Mouse (Mus musculus): ENCODE measurements around the gene Akap13. TPM values are rescaled to one million over a fixed set of nuclear protein-coding genes. Genes with fewer than 3 reads are reported as not detected.
A peak's percentile ranks its signal among the peaks of the same experiment; 100 is the strongest.

Akap13 gene
- polyA plus RNA-seq, 1 experiment from 2014 or later = 25.7 TPM

- Histone ChIP-seq H3K27me3 (ENCODE audit: insufficient read depth, low read length) (no peaks in the 10 kb centered on the region), H3K27ac (ENCODE audit: low read depth) (0 out of 2 replicates have a peak overlapping the region, but pooled peaks have one; percentile 59), H3K9ac (replicated peaks) (no peak overlapping the region), H3K4me3 (ENCODE audit: low read depth, low read length) (no peak overlapping the region), H3K36me3 (replicated peaks; ENCODE audit: insufficient read depth, low read length) (peaks cover 23% of the 10 kb centered on the region), H3K4me2 (ENCODE audit: low read depth, low read length) (no peak overlapping the region), H3K4me1 (ENCODE audit: insufficient read depth) (peaks cover 11% of the 10 kb centered on the region), H3K9me3 (ENCODE audit: low read length) (no peaks in the 10 kb centered on the region)
- no peak for DNase-seq
- ATAC-seq = no peak
- 56% methylated on average over 1 of the region's 1 CpGs for WGBS (ENCODE audit: insufficient replicate concordance)
- TF ChIP-seq CTCF (IDR thresholded peaks at IDR 0.05; ENCODE audit: low read depth) (no peak), EP300 (IDR thresholded peaks at IDR 0.05; ENCODE audit: low read depth) (no peak)
Measured at GRCm38 (mm10) chr7:75668396-75668795, 213.1 kb downstream of the Akap13 start.

- no peaks in the 10 kb centered on the region for H3K9me3 ChIP-seq (ENCODE audit: low read length)
- peak overlapping the region; percentile 59 for H3K27ac ChIP-seq (ENCODE audit: low read depth)
- no peaks in the 10 kb centered on the region for H3K27me3 ChIP-seq (ENCODE audit: insufficient read depth, low read length)
- TF ChIP-seq EP300 (IDR thresholded peaks at IDR 0.05; ENCODE audit: low read depth) (no peak), CTCF (IDR thresholded peaks at IDR 0.05; ENCODE audit: low read depth) (no peak)
- no peak for DNase-seq
- 30% methylated on average over 6 of the region's 6 CpGs for WGBS (ENCODE audit: insufficient replicate concordance)
- H3K4me3 ChIP-seq (ENCODE audit: low read depth, low read length) = no peak overlapping the region
- peaks cover 11% of the 10 kb centered on the region for H3K4me1 ChIP-seq (ENCODE audit: insufficient read depth)
- no peak for ATAC-seq
- H3K36me3 ChIP-seq (replicated peaks; ENCODE audit: insufficient read depth, low read length) = peaks cover 20% of the 10 kb centered on the region
- H3K9ac ChIP-seq (replicated peaks) = no peak overlapping the region
- peak overlapping the region; percentile 42 for H3K4me2 ChIP-seq (ENCODE audit: low read depth, low read length)
Measured at GRCm38 (mm10) chr7:75669416-75669815, 214.1 kb downstream of the Akap13 start.

GRCm38 (mm10) chr7:75679631-75680030 is 224.3 kb downstream of the Akap13 start:
- ATAC-seq = no peak
- peaks cover 42% of the 10 kb centered on the region for H3K36me3 ChIP-seq (replicated peaks; ENCODE audit: insufficient read depth, low read length)
- H3K27ac ChIP-seq (ENCODE audit: low read depth) = no peak overlapping the region
- H3K4me1 ChIP-seq (ENCODE audit: insufficient read depth) = no peaks in the 10 kb centered on the region
- 84% methylated on average over 9 of the region's 9 CpGs for WGBS (ENCODE audit: insufficient replicate concordance)
- H3K4me3 ChIP-seq (ENCODE audit: low read depth, low read length) = no peak overlapping the region
- no peak overlapping the region for H3K9ac ChIP-seq (replicated peaks)
- TF ChIP-seq CTCF (IDR thresholded peaks at IDR 0.05; ENCODE audit: low read depth) (no peak), EP300 (IDR thresholded peaks at IDR 0.05; ENCODE audit: low read depth) (no peak)
- no peaks in the 10 kb centered on the region for H3K27me3 ChIP-seq (ENCODE audit: insufficient read depth, low read length)
- no peak overlapping the region for H3K4me2 ChIP-seq (ENCODE audit: low read depth, low read length)
- no peaks in the 10 kb centered on the region for H3K9me3 ChIP-seq (ENCODE audit: low read length)
- DNase-seq = no peak

GRCm38 (mm10) chr7:75682901-75683300 is 227.6 kb downstream of the Akap13 start:
- H3K9ac ChIP-seq (replicated peaks) = no peak overlapping the region
- no peak overlapping the region for H3K27ac ChIP-seq (ENCODE audit: low read depth)
- WGBS (ENCODE audit: insufficient replicate concordance) = 84% methylated on average over 1 of the region's 1 CpGs
- no peak overlapping the region for H3K4me2 ChIP-seq (ENCODE audit: low read depth, low read length)
- peaks cover 39% of the 10 kb centered on the region for H3K36me3 ChIP-seq (replicated peaks; ENCODE audit: insufficient read depth, low read length)
- ATAC-seq (no peak), DNase-seq (no peak)
- no peak overlapping the region for H3K4me3 ChIP-seq (ENCODE audit: low read depth, low read length)
- H3K9me3 ChIP-seq (ENCODE audit: low read length) = no peaks in the 10 kb centered on the region
- H3K27me3 ChIP-seq (ENCODE audit: insufficient read depth, low read length) = no peaks in the 10 kb centered on the region
- TF ChIP-seq EP300 (IDR thresholded peaks at IDR 0.05; ENCODE audit: low read depth) (no peak), CTCF (IDR thresholded peaks at IDR 0.05; ENCODE audit: low read depth) (no peak)
- H3K4me1 ChIP-seq (ENCODE audit: insufficient read depth) = no peaks in the 10 kb centered on the region

GRCm38 (mm10) chr7:75683410-75683809 is 228.1 kb downstream of the Akap13 start:
- no peak overlapping the region for H3K27ac ChIP-seq (ENCODE audit: low read depth)
- DNase-seq (no peak), ATAC-seq (no peak)
- H3K36me3 ChIP-seq (replicated peaks; ENCODE audit: insufficient read depth, low read length) = peaks cover 39% of the 10 kb centered on the region
- WGBS (ENCODE audit: insufficient replicate concordance) = 91% methylated on average over 6 of the region's 6 CpGs
- no peaks in the 10 kb centered on the region for H3K4me1 ChIP-seq (ENCODE audit: insufficient read depth)
- TF ChIP-seq CTCF (IDR thresholded peaks at IDR 0.05; ENCODE audit: low read depth) (no peak), EP300 (IDR thresholded peaks at IDR 0.05; ENCODE audit: low read depth) (no peak)
- H3K4me2 ChIP-seq (ENCODE audit: low read depth, low read length) = no peak overlapping the region
- no peaks in the 10 kb centered on the region for H3K27me3 ChIP-seq (ENCODE audit: insufficient read depth, low read length)
- H3K4me3 ChIP-seq (ENCODE audit: low read depth, low read length) = no peak overlapping the region
- H3K9me3 ChIP-seq (ENCODE audit: low read length) = no peaks in the 10 kb centered on the region
- no peak overlapping the region for H3K9ac ChIP-seq (replicated peaks)

GRCm38 (mm10) chr7:75684976-75685375 is 229.6 kb downstream of the Akap13 start:
- Histone ChIP-seq H3K27me3 (ENCODE audit: insufficient read depth, low read length) (no peaks in the 10 kb centered on the region), H3K4me1 (ENCODE audit: insufficient read depth) (no peaks in the 10 kb centered on the region), H3K36me3 (replicated peaks; ENCODE audit: insufficient read depth, low read length) (peaks cover 50% of the 10 kb centered on the region), H3K9ac (replicated peaks) (no peak overlapping the region), H3K4me2 (ENCODE audit: low read depth, low read length) (no peak overlapping the region), H3K27ac (ENCODE audit: low read depth) (no peak overlapping the region), H3K9me3 (ENCODE audit: low read length) (no peaks in the 10 kb centered on the region), H3K4me3 (ENCODE audit: low read depth, low read length) (no peak overlapping the region)
- 72% methylated on average over 3 of the region's 3 CpGs for WGBS (ENCODE audit: insufficient replicate concordance)
- TF ChIP-seq EP300 (IDR thresholded peaks at IDR 0.05; ENCODE audit: low read depth) = no peak
- TF ChIP-seq CTCF (IDR thresholded peaks at IDR 0.05; ENCODE audit: low read depth) = no peak
- ATAC-seq (no peak), DNase-seq (no peak)
